Comparison of ENCODE assay signal across 13 mouse cellular contexts in the genomic region with DNA sequence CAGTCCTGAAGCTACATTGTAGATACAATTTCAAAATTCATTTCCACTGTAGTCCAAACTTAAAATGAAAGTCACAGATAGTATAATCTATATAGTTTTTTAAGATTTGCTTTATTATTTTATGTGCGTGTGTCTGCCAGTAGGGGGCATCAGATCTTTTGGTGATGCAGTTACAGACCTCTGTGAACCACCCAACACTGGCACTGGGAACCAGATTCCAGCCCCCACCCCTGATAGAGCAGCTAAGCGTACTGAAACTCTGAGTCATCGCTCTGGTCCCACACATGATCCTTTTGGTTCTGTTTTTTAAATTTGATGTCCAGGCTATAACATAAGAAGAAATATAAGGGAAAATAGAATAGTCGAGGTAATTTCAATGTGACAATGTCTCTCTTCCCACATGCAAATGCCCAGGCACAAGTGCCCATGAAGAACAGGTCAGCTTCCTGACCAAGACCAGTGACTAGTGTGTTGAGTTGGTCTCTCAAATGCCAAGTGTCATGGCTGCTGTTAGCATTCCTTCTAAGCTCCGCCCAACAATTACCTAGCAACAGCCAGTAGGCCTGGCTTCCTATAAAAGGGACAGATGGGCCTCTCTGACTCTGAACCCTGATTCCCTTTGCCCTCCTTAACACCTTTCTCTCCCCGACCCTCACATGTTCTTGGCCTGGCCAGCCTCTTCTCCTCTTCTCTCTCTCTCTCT.
DNase-seq lines count a peak whose midpoint lies in the region; ATAC-seq and TF ChIP-seq lines count a peak whose summit lies in the region.
"Had no signal": no experiment of that assay in that cellular context is flagged by ENCODE, and none has a peak within 500 bp of the region (broad histone marks: within the 10 kb centered on the region; RNA-seq: fewer than 3 reads in every experiment).

No protein-coding gene starts in this region.

- WGBS in kidney, postnatal 0 days, result 88% methylated on average over 6 of the region's 6 CpGs

- peak; percentile 21; the same call in 1 of the 2 replicates for TF ChIP-seq CTCF in kidney, postnatal 0 days (IDR thresholded peaks at IDR 0.05; ENCODE audit: low read depth)

- no peak overlapping the region for H3K9ac ChIP-seq in kidney, postnatal 0 days (ENCODE audit: low read depth, low read length)
- H3K9ac ChIP-seq: forebrain, embryonic 12.5 days; limb, embryonic 13.5 days had no signal

- no peaks in the 10 kb centered on the region for H3K27me3 ChIP-seq in kidney, postnatal 0 days (ENCODE audit: insufficient read depth, low read length)
- H3K27me3 ChIP-seq: forebrain, embryonic 12.5 days; limb, embryonic 13.5 days had no signal

- H3K27ac ChIP-seq in kidney, postnatal 0 days, result no peak overlapping the region
- H3K27ac ChIP-seq: limb, embryonic 13.5 days had no signal

- no peak for ATAC-seq in CD4-positive, CD25-positive, alpha-beta regulatory T cell, adult 4 months
- ATAC-seq in kidney, postnatal 0 days (replicated peaks; ENCODE audit: low FRiP score, low read depth), result no peak
- ATAC-seq in megakaryocyte, adult 5-6 weeks (ENCODE audit: poor library complexity, severe bottlenecking), result peak; percentile 50

- H3K4me2 ChIP-seq in kidney, postnatal 0 days (ENCODE audit: low read length), result no peak overlapping the region
- H3K4me2 ChIP-seq: forebrain, embryonic 12.5 days; limb, embryonic 13.5 days had no signal

- peaks cover 9% of the 10 kb centered on the region; the same call in 1 of the 2 replicates for H3K4me1 ChIP-seq in kidney, postnatal 0 days (replicated peaks; ENCODE audit: insufficient read depth, low read length)

- no peaks in the 10 kb centered on the region for H3K9me3 ChIP-seq in kidney, postnatal 0 days (replicated peaks; ENCODE audit: low read length)
- H3K9me3 ChIP-seq: forebrain, embryonic 12.5 days; limb, embryonic 13.5 days had no signal

- no peaks in the 10 kb centered on the region for H3K36me3 ChIP-seq in kidney, postnatal 0 days (ENCODE audit: insufficient read depth, low read length)
- H3K36me3 ChIP-seq: forebrain, embryonic 12.5 days; limb, embryonic 13.5 days had no signal

- H3K4me3 ChIP-seq in kidney, postnatal 0 days (replicated peaks; ENCODE audit: low read depth, low read length), result no peak overlapping the region
- H3K4me3 ChIP-seq: forebrain, embryonic 12.5 days; limb, embryonic 13.5 days; myocyte had no signal

- peak; percentile 27 for DNase-seq in CD4-positive, CD25-positive, alpha-beta regulatory T cell, adult 2 months (ENCODE audit: low read depth, low spot score)
- DNase-seq in kidney, postnatal 0 days (ENCODE audit: low spot score), result no peak
- DNase-seq in kidney, postnatal 14 days, result no peak
- DNase-seq in R1 (ENCODE audit: low read depth, low spot score), result peak; percentile 77
- no peak for DNase-seq in frontal cortex, postnatal 36 days (ENCODE audit: low spot score in 2 of 2)
- DNase-seq in lung, postnatal 36 days, result no peak
- DNase-seq: lung, postnatal 14 days; thymus, postnatal 36 days had no signal

Comparison
In these comparisons a context has a peak if more than half of its experiments do, and no peak if none do; other contexts are left out.
1. DNase-seq: peak in CD4-positive, CD25-positive, alpha-beta regulatory T cell, adult 2 months (single experiment) and R1 (single experiment); none in kidney, postnatal 0 days (single experiment), kidney, postnatal 14 days (single experiment), frontal cortex, postnatal 36 days (0 of 2) and lung, postnatal 36 days (single experiment).